Mouse (Mus musculus): ENCODE measurements around the gene Gm36864.

GRCm38 (mm10) chr7:44244080-44244479 lies 8.1 kb downstream of the Gm36864 start:
- no peak for TF ChIP-seq CTCF (IDR thresholded peaks at IDR 0.05; ENCODE audit: low read depth)
- no peak for TF ChIP-seq EP300 (IDR thresholded peaks at IDR 0.05; ENCODE audit: low read depth)

Measured in heart, postnatal 0 days (tissue).